Mouse (Mus musculus) limb, embryonic 11.5 days (tissue): ENCODE data around the gene Cd207. TPM values are rescaled to one million over a fixed set of nuclear protein-coding genes. Genes with fewer than 3 reads are reported as not detected.
A peak's percentile ranks its signal among the peaks of the same experiment; 100 is the strongest.

Source experiments
- ATAC-seq: fragments of 200-750 bp; cut with Nextera tagmentation; 2 replicates; pipeline ENCODE4 v1.8.0; 2017; ENCODE audit warnings: low read depth; ENCODE audit not compliant: insufficient number of reproducible peaks, low FRiP score, low TSS enrichment
- DNase-seq: peaks from one replicate; pipeline ENCODE4 v3.0.0-alpha.2; 2015; ENCODE audit warnings: low spot score
- H3K27ac ChIP-seq: fragments of 300-500 bp; sonication (generic); replicated peaks from 2 replicates; pipeline ENCODE4 v1.5.1; 2014; ENCODE audit warnings: low read depth, mild to moderate bottlenecking, low read length
- H3K27me3 ChIP-seq: fragments of 300-500 bp; sonication (generic); 2 replicates; pipeline ENCODE4 v1.6.1; 2014; ENCODE audit warnings: mild to moderate bottlenecking, low read length, mixed read lengths; ENCODE audit not compliant: control insufficient read depth, insufficient read depth
- H3K36me3 ChIP-seq: fragments of 300-500 bp; sonication (generic); 2 replicates; pipeline ENCODE4 v1.6.1; 2014; ENCODE audit warnings: mild to moderate bottlenecking, low read length, moderate library complexity, mixed read lengths; ENCODE audit not compliant: control insufficient read depth, insufficient read depth
- H3K4me1 ChIP-seq: fragments of 300-500 bp; sonication (generic); 2 replicates; pipeline ENCODE4 v1.6.1; 2014; ENCODE audit warnings: low read length, mixed read lengths; ENCODE audit not compliant: control insufficient read depth, insufficient read depth
- H3K4me2 ChIP-seq: fragments of 300-500 bp; sonication (generic); 2 replicates; pipeline ENCODE4 v1.6.1; 2014; ENCODE audit warnings: low read depth, mild to moderate bottlenecking, moderate library complexity; ENCODE audit not compliant: severe bottlenecking
- H3K4me3 ChIP-seq: fragments of 300-500 bp; sonication (generic); 2 replicates; pipeline ENCODE4 v1.5.1; 2014; ENCODE audit warnings: low read depth, low read length
- H3K9ac ChIP-seq: fragments of 300-500 bp; sonication (generic); 2 replicates; pipeline ENCODE4 v1.6.1; 2014; ENCODE audit warnings: mild to moderate bottlenecking, low read length
- H3K9me3 ChIP-seq: fragments of 300-500 bp; sonication (generic); 2 replicates; pipeline ENCODE4 v1.6.1; 2016; ENCODE audit warnings: low read length; ENCODE audit not compliant: control insufficient read depth
- WGBS: fragments of 180-500 bp; shearing (Covaris S2); extraction: QIAGEN DNeasy Blood & Tissue Kit; methylation state at CpG from one replicate; pipeline ENCODE4 v1.1.7; 2014; 5-methylcytosine and 5-hydroxymethylcytosine counted together
- polyA plus RNA-seq: library from polyadenylated mRNA; unstranded; fragments of >200 nt; fragmentation: Nextera tagmentation; extraction: Ambion mirVana; gene quantifications from 2 replicates; pipeline ENCODE4 v1.2.1, GENCODE M21; 2014

Gene Cd207
- not detected in 2 replicates for polyA plus RNA-seq

GRCm38 (mm10) chr6:83677757-83678156 lies at the start of gene Cd207:
Gene Cd207 (minus strand): TSS chr6:83677857.
- 80% methylated on average over 4 of the region's 4 CpGs for WGBS
- DNase-seq = no peak

DNA sequence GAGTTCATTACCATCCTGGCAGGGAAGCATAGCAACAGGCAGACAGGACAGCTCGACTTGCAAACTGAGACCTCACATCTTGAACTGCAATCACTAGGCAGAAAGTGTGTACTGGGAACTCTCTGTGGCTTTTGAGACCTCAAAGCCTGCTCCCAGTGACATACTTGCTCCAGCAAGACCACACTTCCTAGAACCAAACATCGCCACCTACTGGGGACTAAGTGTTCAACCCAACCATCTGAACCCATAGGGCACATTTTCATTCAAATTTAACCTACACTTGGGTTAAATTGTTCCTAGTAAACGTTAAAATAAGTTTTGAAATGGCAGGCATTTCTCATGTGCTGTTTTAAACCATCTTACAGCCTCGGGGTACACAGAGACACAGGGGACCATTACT lies 49.5 kb upstream of the Cd207 start:
- H3K9me3 ChIP-seq = no peaks in the 10 kb centered on the region
- ATAC-seq (no peak), DNase-seq (no peak)
- H3K4me3 ChIP-seq = no peak overlapping the region
- no peaks in the 10 kb centered on the region for H3K4me1 ChIP-seq
- H3K27me3 ChIP-seq = peaks cover 2% of the 10 kb centered on the region
- H3K36me3 ChIP-seq = no peaks in the 10 kb centered on the region
- H3K4me2 ChIP-seq = no peak overlapping the region
- no peak overlapping the region for H3K27ac ChIP-seq
- WGBS = 39% methylated on average over 4 of the region's 4 CpGs
- no peak overlapping the region for H3K9ac ChIP-seq

More at GRCm38 (mm10) chr6:83677757-83678156, at the start of gene Cd207:
- H3K9ac ChIP-seq = no peak within 1 kb of the TSS
- no peaks in the 10 kb centered on the region for H3K36me3 ChIP-seq
- H3K27ac ChIP-seq = no peak within 1 kb of the TSS
- ATAC-seq = no peak
- no peaks in the 10 kb centered on the region for H3K27me3 ChIP-seq
- no peak within 1 kb of the TSS for H3K4me3 ChIP-seq
- no peak within 1 kb of the TSS for H3K4me2 ChIP-seq
- no peaks in the 10 kb centered on the region for H3K9me3 ChIP-seq
- no peaks in the 10 kb centered on the region for H3K4me1 ChIP-seq

- Histone ChIP-seq H3K4me3 (no peak overlapping the region), H3K36me3 (no peaks in the 10 kb centered on the region), H3K4me2 (no peak overlapping the region), H3K9me3 (no peaks in the 10 kb centered on the region), H3K9ac (no peak overlapping the region), H3K4me1 (no peaks in the 10 kb centered on the region), H3K27me3 (peaks cover 34% of the 10 kb centered on the region), H3K27ac (no peak overlapping the region)
- WGBS = 12% methylated on average over 6 of the region's 6 CpGs
- ATAC-seq = no peak
- no peak for DNase-seq
These were observed 44.9 kb upstream of the Cd207 start for GRCm38 (mm10) chr6:83722526-83722925.

GRCm38 (mm10) chr6:83717026-83717425 lies 39.4 kb upstream of the Cd207 start:
- H3K27ac ChIP-seq = no peak overlapping the region
- 5% methylated on average over 8 of the region's 8 CpGs for WGBS
- DNase-seq (no peak), ATAC-seq (no peak)
- no peak overlapping the region for H3K9ac ChIP-seq
- H3K4me2 ChIP-seq = no peak overlapping the region
- peaks cover 79% of the 10 kb centered on the region for H3K27me3 ChIP-seq
- H3K36me3 ChIP-seq = no peaks in the 10 kb centered on the region
- H3K9me3 ChIP-seq = no peaks in the 10 kb centered on the region
- H3K4me1 ChIP-seq = no peaks in the 10 kb centered on the region
- no peak overlapping the region for H3K4me3 ChIP-seq

DNA sequence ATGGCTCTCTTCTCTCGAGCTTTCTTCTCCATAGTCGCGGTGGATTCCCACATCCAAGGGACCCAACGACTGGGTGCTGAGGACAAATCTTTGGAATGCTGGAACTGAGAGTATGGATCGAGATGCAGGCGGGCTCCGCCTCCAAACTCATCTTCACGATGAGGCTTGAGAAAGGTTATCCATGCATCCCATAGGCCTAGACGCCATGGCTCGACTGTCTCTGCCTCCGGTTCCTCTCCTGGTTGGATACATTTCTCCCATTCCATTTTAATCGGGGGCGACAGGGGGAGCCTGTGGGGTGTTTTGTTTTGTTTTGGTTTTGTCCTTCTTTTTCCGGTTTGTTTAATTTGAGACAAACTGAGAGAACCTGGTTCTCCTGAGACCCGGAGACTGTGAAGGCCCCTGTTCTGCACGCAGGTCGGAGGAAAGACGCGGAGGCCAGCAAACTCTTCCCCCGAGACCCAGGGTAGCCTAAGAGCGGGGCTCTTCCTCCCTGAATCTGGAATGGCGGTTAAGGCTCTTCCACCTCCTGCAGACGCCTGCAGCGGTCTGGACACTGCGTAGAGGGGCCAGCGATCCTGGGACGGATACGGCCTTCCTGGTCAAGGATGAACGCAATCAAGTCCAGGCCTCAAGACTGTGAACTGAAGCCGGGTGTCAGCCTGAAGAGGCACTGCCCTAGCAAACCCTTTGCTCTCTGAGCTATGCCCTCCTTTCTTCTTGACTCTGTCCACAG lies 38.0 kb upstream of the Cd207 start:
- 1% methylated on average over 30 of the region's 30 CpGs for WGBS
- ATAC-seq (no peak), DNase-seq (peak; percentile 68)
- 0 out of 2 replicates have a peak overlapping the region, but pooled peaks have one; percentile 9 for H3K4me3 ChIP-seq
- H3K36me3 ChIP-seq = no peaks in the 10 kb centered on the region
- peaks cover 5% of the 10 kb centered on the region; the same call in 1 of the 2 replicates for H3K4me1 ChIP-seq
- H3K4me2 ChIP-seq = no peak overlapping the region
- no peak overlapping the region for H3K9ac ChIP-seq
- H3K27ac ChIP-seq = no peak overlapping the region
- H3K27me3 ChIP-seq = peaks cover 83% of the 10 kb centered on the region
- H3K9me3 ChIP-seq = no peaks in the 10 kb centered on the region

- H3K4me2 ChIP-seq = no peak overlapping the region
- peak; percentile 69 for DNase-seq
- H3K9me3 ChIP-seq = no peaks in the 10 kb centered on the region
- H3K36me3 ChIP-seq = no peaks in the 10 kb centered on the region
- peaks cover 10% of the 10 kb centered on the region; the same call in 1 of the 2 replicates for H3K4me1 ChIP-seq
- H3K9ac ChIP-seq = no peak overlapping the region
- no peak for ATAC-seq
- peaks cover 86% of the 10 kb centered on the region for H3K27me3 ChIP-seq
- WGBS = 2% methylated on average over 34 of the region's 34 CpGs
- H3K27ac ChIP-seq = no peak overlapping the region
- no peak overlapping the region for H3K4me3 ChIP-seq
These were observed 36.8 kb upstream of the Cd207 start for GRCm38 (mm10) chr6:83714221-83715123.

DNA sequence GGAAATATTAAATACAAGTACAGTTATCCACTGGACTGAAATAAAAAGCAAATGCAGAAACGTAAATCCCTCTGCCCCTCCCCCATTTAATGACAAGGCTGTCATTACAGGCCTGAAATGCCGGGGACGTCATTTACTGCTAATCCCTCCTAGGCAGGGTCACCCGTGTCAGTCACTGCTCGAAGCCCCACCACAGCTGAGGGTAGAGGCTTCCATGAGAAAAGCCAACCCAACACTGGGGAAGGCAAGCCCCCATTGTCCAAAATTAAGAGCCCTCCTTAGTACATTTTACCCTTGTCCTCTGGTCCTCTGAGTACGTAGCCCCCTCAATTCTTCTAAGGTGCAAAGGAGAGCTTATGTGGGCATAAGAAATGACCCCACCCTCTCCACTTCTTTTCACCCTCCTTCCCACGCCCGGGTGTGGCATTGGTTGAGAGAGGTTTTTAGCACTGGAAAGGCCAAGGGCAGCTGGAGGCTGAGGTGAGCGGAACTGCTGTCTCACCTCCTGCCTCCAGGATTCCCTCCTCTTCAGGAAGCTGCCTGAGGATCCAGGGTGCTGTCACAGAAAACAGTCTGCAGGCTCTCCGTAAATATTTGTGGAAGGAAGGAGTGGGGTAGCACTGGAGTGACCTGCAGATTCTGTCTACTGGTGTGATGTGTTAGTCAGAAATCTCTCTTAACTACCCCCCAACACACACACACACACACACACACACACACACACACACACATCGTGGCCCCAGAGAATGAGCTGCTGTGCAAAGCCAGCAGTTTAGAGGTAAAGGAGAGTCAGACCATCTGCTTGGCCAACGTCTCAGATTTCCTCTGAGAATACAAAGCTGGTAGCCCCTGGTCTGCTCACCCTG lies 35.8 kb upstream of the Cd207 start:
- Histone ChIP-seq H3K36me3 (no peaks in the 10 kb centered on the region), H3K4me3 (no peak overlapping the region), H3K9me3 (no peaks in the 10 kb centered on the region), H3K4me2 (no peak overlapping the region), H3K9ac (no peak overlapping the region), H3K27me3 (peaks cover 91% of the 10 kb centered on the region), H3K4me1 (peaks cover 10% of the 10 kb centered on the region; the same call in 1 of the 2 replicates), H3K27ac (no peak overlapping the region)
- ATAC-seq (no peak), DNase-seq (no peak)
- WGBS = 3% methylated on average over 12 of the region's 12 CpGs
